Mouse (Mus musculus): ENCODE measurements at regions not wholly inside any gene's neighbourhood (a gene's known extent, or its start where the extent isn't known, plus 50 kb on each side); places are given as distances from the start of the nearest gene placed in this dataset.

- TF ChIP-seq CTCF (IDR thresholded peaks at IDR 0.05; ENCODE audit: low read depth) (no peak), EP300 (IDR thresholded peaks at IDR 0.05; ENCODE audit: low read depth) (no peak)
Measured at GRCm38 (mm10) chr14:108805394-108805982, 108.5 kb downstream of the Slitrk1 start.

All from heart, postnatal 0 days (tissue).